Mouse (Mus musculus) ovary, adult 10 weeks (tissue): ENCODE data around the gene Ermard. TPM values are rescaled to one million over a fixed set of nuclear protein-coding genes. Genes with fewer than 3 reads are reported as not detected.

ENCODE experiments used
- polyA plus RNA-seq: library from polyadenylated mRNA; stranded (reverse); fragments of 350-450 nt; fragmentation: Illumina TruSeq; extraction: RNeasy Lipid Tissue Mini Kit (QIAGEN cat#74804); gene quantifications from one replicate; pipeline ENCODE4 v1.2.3, GENCODE M21; 2014

Gene Ermard
- 36.2 TPM for polyA plus RNA-seq

DNA sequence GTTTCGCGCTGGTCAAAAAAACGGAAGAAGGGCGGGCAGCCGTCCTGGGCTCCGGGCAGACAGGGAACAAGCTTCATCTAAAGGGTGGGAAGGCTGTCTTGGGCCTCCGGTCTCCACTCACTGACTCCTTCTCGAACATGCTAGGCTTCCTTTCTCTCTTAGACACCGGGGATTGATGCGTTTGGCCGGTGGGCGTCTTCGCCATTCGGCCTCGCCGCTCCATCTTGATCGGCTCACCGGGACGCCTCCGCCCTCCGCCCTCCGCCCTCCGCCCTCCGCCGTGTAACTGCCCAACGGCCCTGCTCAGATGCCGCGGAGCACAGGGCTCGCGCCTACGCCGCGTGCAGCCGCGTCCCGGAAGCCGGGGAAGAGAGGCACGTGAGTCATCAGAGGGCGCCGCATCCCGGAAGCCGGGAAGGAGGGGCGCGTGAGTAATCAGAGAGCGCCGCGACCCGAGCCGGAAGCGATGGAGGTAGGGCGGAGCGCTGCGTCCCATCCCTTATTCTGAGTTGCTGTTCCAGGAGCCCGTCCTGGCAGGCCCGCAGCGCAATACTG lies at the start of gene Ermard, which contains the start of the genes Tcte3 and Gm3448:
Ermard (plus strand) TSS at position 34 of the 555 bp plus-strand sequence.
Tcte3 (minus strand) TSS at position 314 of the 555 bp plus-strand sequence.
Gm3448 (minus strand) TSS at position 363 of the 555 bp plus-strand sequence.

DNA sequence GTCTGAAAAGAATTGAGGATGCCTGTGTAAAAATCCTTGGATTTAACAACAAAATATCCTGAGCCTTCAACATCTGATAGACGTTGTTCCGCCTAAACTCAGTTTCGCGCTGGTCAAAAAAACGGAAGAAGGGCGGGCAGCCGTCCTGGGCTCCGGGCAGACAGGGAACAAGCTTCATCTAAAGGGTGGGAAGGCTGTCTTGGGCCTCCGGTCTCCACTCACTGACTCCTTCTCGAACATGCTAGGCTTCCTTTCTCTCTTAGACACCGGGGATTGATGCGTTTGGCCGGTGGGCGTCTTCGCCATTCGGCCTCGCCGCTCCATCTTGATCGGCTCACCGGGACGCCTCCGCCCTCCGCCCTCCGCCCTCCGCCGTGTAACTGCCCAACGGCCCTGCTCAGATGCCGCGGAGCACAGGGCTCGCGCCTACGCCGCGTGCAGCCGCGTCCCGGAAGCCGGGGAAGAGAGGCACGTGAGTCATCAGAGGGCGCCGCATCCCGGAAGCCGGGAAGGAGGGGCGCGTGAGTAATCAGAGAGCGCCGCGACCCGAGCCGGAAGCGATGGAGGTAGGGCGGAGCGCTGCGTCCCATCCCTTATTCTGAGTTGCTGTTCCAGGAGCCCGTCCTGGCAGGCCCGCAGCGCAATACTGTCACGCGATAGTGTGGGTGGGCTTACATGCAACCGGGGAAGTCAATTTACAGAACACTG lies 31.1 kb upstream of the Ermard start, which contains the start of gene Gm3435:
Gm3435 (plus strand) TSS at position 471 of the 708 bp plus-strand sequence.

Other genes starting within 250 kb of the Ermard start
- gene Wdr27, start 98.0 kb upstream of the Ermard start, polyA plus RNA-seq: 2.6 TPM
- gene 1600012H06Rik, start 98.0 kb upstream of the Ermard start, polyA plus RNA-seq: 167 TPM
- 157 TPM for gene Phf10, start 79.9 kb upstream of the Ermard start, polyA plus RNA-seq
- gene 9030025P20Rik, start 62.7 kb upstream of the Ermard start, polyA plus RNA-seq: 2.7 TPM
- 1.9 TPM for gene Gm3417, start 62.4 kb upstream of the Ermard start, polyA plus RNA-seq
- gene Gm3435, start 31.0 kb upstream of the Ermard start, polyA plus RNA-seq: 1.8 TPM
- gene Tcte3, start 280 bp downstream of the Ermard start, polyA plus RNA-seq: 5.4 TPM
- 1.6 TPM for gene Gm3448, start 329 bp downstream of the Ermard start, polyA plus RNA-seq